Mouse (Mus musculus) heart, embryonic 16.5 days (tissue): ENCODE data around the gene Il1a. TPM values are rescaled to one million over a fixed set of nuclear protein-coding genes. Genes with fewer than 3 reads are reported as not detected.

ENCODE experiments used
- ATAC-seq: fragments of 200-750 bp; cut with Nextera tagmentation; replicated peaks from 2 replicates; pipeline ENCODE4 v1.8.0; 2017; ENCODE audit warnings: moderate number of reproducible peaks; ENCODE audit not compliant: insufficient read depth, low FRiP score; ENCODE audit errors: extremely low read depth
- H3K27ac ChIP-seq: fragments of 300-500 bp; sonication (generic); 2 replicates; pipeline ENCODE4 v1.5.1; 2014; ENCODE audit warnings: mild to moderate bottlenecking, low read length, control low read depth, moderate library complexity
- H3K27me3 ChIP-seq: fragments of 300-500 bp; sonication (generic); 2 replicates; pipeline ENCODE4 v1.6.1; 2014; ENCODE audit warnings: low read length, mixed read lengths; ENCODE audit not compliant: control insufficient read depth, insufficient read depth
- H3K36me3 ChIP-seq: fragments of 300-500 bp; sonication (generic); 2 replicates; pipeline ENCODE4 v1.6.1; 2014; ENCODE audit not compliant: control insufficient read depth, insufficient read depth
- H3K4me1 ChIP-seq: fragments of 300-500 bp; sonication (generic); 2 replicates; pipeline ENCODE4 v1.6.1; 2014; ENCODE audit warnings: low read length, mixed read lengths; ENCODE audit not compliant: control insufficient read depth, insufficient read depth
- H3K4me2 ChIP-seq: fragments of 300-500 bp; sonication (generic); 2 replicates; pipeline ENCODE4 v1.6.1; 2014; ENCODE audit warnings: low read depth, mild to moderate bottlenecking, control low read depth, low read length
- H3K4me3 ChIP-seq: fragments of 300-500 bp; sonication (generic); 2 replicates; pipeline ENCODE4 v1.5.1; 2014; ENCODE audit warnings: mild to moderate bottlenecking, control low read depth, low read length
- H3K9ac ChIP-seq: fragments of 300-500 bp; sonication (generic); 2 replicates; pipeline ENCODE4 v1.6.1; 2014; ENCODE audit warnings: low read length, control low read depth
- H3K9me3 ChIP-seq: fragments of 300-500 bp; sonication (generic); replicated peaks from 2 replicates; pipeline ENCODE4 v1.6.1; 2016; ENCODE audit warnings: low read length; ENCODE audit not compliant: control insufficient read depth
- WGBS: fragments of 180-500 bp; shearing (Covaris S2); extraction: QIAGEN DNeasy Blood & Tissue Kit; methylation state at CpG from one replicate; pipeline ENCODE4 v1.1.7; 2014; 5-methylcytosine and 5-hydroxymethylcytosine counted together
- polyA plus RNA-seq: library from polyadenylated mRNA; unstranded; fragments of >200 nt; fragmentation: Nextera tagmentation; extraction: Ambion mirVana; gene quantifications from 2 replicates; pipeline ENCODE4 v1.2.1, GENCODE M21; 2015

Gene Il1a
- polyA plus RNA-seq, 1 experiment from 2014 or later = 0.22 TPM

- H3K4me2 ChIP-seq = no peak overlapping the region
- no peak overlapping the region for H3K4me3 ChIP-seq
- no peaks in the 10 kb centered on the region for H3K9me3 ChIP-seq
- no peaks in the 10 kb centered on the region for H3K27me3 ChIP-seq
- no peaks in the 10 kb centered on the region for H3K4me1 ChIP-seq
- H3K27ac ChIP-seq = no peak overlapping the region
- no peaks in the 10 kb centered on the region for H3K36me3 ChIP-seq
- no peak for ATAC-seq
- no peak overlapping the region for H3K9ac ChIP-seq
- WGBS = 91% methylated on average over 3 of the region's 3 CpGs
Observed at GRCm38 (mm10) chr2:129258056-129258455, 51.7 kb downstream of the Il1a start.

GRCm38 (mm10) chr2:129256006-129256405 is 53.8 kb downstream of the Il1a start:
- Histone ChIP-seq H3K4me2 (no peak overlapping the region), H3K4me1 (no peaks in the 10 kb centered on the region), H3K27ac (no peak overlapping the region), H3K4me3 (no peak overlapping the region), H3K36me3 (no peaks in the 10 kb centered on the region), H3K9ac (no peak overlapping the region), H3K9me3 (no peaks in the 10 kb centered on the region), H3K27me3 (no peaks in the 10 kb centered on the region)
- 66% methylated on average over 4 of the region's 4 CpGs for WGBS
- no peak for ATAC-seq

- no peaks in the 10 kb centered on the region for H3K27me3 ChIP-seq
- H3K27ac ChIP-seq = no peak overlapping the region
- ATAC-seq = no peak
- H3K36me3 ChIP-seq = no peaks in the 10 kb centered on the region
- H3K9me3 ChIP-seq = no peaks in the 10 kb centered on the region
- H3K4me3 ChIP-seq = no peak overlapping the region
- WGBS = 46% methylated on average over 2 of the region's 2 CpGs
- H3K4me2 ChIP-seq = no peak overlapping the region
- no peaks in the 10 kb centered on the region for H3K4me1 ChIP-seq
- H3K9ac ChIP-seq = no peak overlapping the region
Observed at GRCm38 (mm10) chr2:129254076-129254475, 55.7 kb downstream of the Il1a start.

- Histone ChIP-seq H3K27ac (no peak overlapping the region), H3K4me2 (no peak overlapping the region), H3K27me3 (no peaks in the 10 kb centered on the region), H3K4me3 (no peak overlapping the region), H3K9ac (no peak overlapping the region), H3K4me1 (no peaks in the 10 kb centered on the region), H3K36me3 (no peaks in the 10 kb centered on the region), H3K9me3 (no peaks in the 10 kb centered on the region)
- 76% methylated on average over 2 of the region's 2 CpGs for WGBS
- no peak for ATAC-seq
Observed at GRCm38 (mm10) chr2:129253631-129253970, 56.2 kb downstream of the Il1a start.

GRCm38 (mm10) chr2:129252836-129253630 is 56.7 kb downstream of the Il1a start:
- no peaks in the 10 kb centered on the region for H3K36me3 ChIP-seq
- no peaks in the 10 kb centered on the region for H3K27me3 ChIP-seq
- no peak overlapping the region for H3K9ac ChIP-seq
- no peak overlapping the region for H3K4me2 ChIP-seq
- no peak overlapping the region for H3K27ac ChIP-seq
- no peaks in the 10 kb centered on the region for H3K4me1 ChIP-seq
- H3K9me3 ChIP-seq = no peaks in the 10 kb centered on the region
- WGBS = 85% methylated on average over 19 of the region's 19 CpGs
- no peak for ATAC-seq
- H3K4me3 ChIP-seq = no peak overlapping the region

Other genes with a start within 250 kb of the Il1a start
- gene Ttl, start 244.0 kb downstream of the Il1a start, polyA plus RNA-seq = 7.0 and 8.4 TPM in 2 replicates
- gene Polr1b, start 209.0 kb downstream of the Il1a start, polyA plus RNA-seq = 15.2 and 16.0 TPM in 2 replicates
- 17.6 and 18.2 TPM in 2 replicates for gene Chchd5, start 180.3 kb downstream of the Il1a start, polyA plus RNA-seq
- 20.5 and 21.1 TPM in 2 replicates for gene Slc20a1, start 111.2 kb downstream of the Il1a start, polyA plus RNA-seq
- 37.7 and 47.8 TPM in 2 replicates for gene Ckap2l, start 12.8 kb downstream of the Il1a start, polyA plus RNA-seq
- gene Il1b, start 61.2 kb upstream of the Il1a start, polyA plus RNA-seq = 0.25 and 0.64 TPM in 2 replicates
- gene F830045P16Rik, start 226.6 kb upstream of the Il1a start, polyA plus RNA-seq = not detected in 2 replicates